8 mouse cellular contexts compared by ENCODE assay signal in the genomic region with DNA sequence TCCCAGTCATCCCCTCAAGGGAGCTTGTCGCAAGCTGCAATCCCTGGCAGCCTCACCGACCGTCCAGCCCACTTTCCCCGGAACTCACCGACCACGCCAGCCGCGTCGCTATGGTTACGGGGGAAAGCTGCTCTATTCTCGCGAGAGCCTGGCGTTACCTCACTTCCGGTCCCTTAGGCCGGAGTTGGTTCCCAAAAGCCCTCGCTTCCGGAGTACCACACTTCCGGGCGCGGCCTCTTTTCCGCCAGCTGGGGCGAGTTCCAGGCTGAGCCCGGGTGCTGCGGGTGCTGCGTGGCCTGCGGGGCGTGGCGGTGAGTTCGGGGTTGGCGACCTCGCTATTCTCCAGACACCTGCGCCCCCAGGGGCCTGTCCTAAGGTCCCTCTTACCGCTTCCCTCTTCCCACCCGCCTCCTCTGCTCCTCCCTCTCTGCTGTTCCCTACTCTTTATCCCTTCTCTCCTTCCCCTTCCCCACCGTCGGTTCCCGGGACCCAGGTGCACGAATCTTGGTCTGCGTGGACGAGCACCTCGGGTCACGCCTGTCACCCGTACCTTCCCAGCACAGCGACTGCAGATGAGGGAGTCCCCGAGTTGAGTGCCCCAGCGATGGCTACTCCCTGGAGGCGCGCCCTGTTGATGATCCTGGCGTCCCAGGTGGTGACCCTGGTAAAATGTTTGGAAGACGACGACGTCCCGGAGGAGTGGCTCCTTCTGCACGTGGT. TPM values are rescaled to one million over a fixed set of nuclear protein-coding genes. Genes with fewer than 3 reads are reported as not detected.
DNase-seq lines count a peak whose midpoint lies in the region; ATAC-seq and TF ChIP-seq lines count a peak whose summit lies in the region.

TSS of gene Wdr27 (minus strand) at position 150 of the 720 bp plus-strand sequence.
TSS of gene 1600012H06Rik (plus strand) at position 176 of the 720 bp plus-strand sequence.

- peak within 1 kb of the TSS; percentile 82 for H3K4me3 ChIP-seq in embryonic facial prominence, embryonic 13.5 days
- H3K4me3 ChIP-seq in heart, adult 2 months: peak within 1 kb of the TSS; percentile 90
- H3K4me3 ChIP-seq in limb, embryonic 13.5 days: peak within 1 kb of the TSS; percentile 84
- peak within 1 kb of the TSS; percentile 89 for H3K4me3 ChIP-seq in midbrain, embryonic 16.5 days (ENCODE audit: low read depth, low read length)

- intact Hi-C loops in heart, adult 2 months (cut with DNase I): loop anchor here (10.0 kb wide), 3 partner anchors 622 to 882 kb away; partner anchors contain the start of genes Chd1 and Prdm9

- peaks cover 19% of the 10 kb centered on the region for H3K4me1 ChIP-seq in embryonic facial prominence, embryonic 13.5 days
- H3K4me1 ChIP-seq in heart, adult 2 months (ENCODE audit: control insufficient read depth, insufficient read depth, low read length): peaks cover 4% of the 10 kb centered on the region
- H3K4me1 ChIP-seq in limb, embryonic 13.5 days: peaks cover 17% of the 10 kb centered on the region
- H3K4me1 ChIP-seq in midbrain, embryonic 16.5 days (ENCODE audit: control insufficient read depth, insufficient read depth, low read length): peaks cover 21% of the 10 kb centered on the region

- peaks cover 19% of the 10 kb centered on the region for H3K36me3 ChIP-seq in embryonic facial prominence, embryonic 13.5 days
- H3K36me3 ChIP-seq in heart, adult 2 months (ENCODE audit: control insufficient read depth, insufficient read depth, low read length): peaks cover 13% of the 10 kb centered on the region
- H3K36me3 ChIP-seq in limb, embryonic 13.5 days: peaks cover 22% of the 10 kb centered on the region
- H3K36me3 ChIP-seq in midbrain, embryonic 16.5 days (ENCODE audit: control insufficient read depth, insufficient read depth, low read length): peaks cover 2% of the 10 kb centered on the region; the same call in 1 of the 2 replicates

- no peak for TF ChIP-seq CTCF in heart, adult 2 months (IDR thresholded peaks at IDR 0.05)

- no peaks in the 10 kb centered on the region for H3K9me3 ChIP-seq in embryonic facial prominence, embryonic 13.5 days
- H3K9me3 ChIP-seq in limb, embryonic 13.5 days: no peaks in the 10 kb centered on the region
- no peaks in the 10 kb centered on the region for H3K9me3 ChIP-seq in midbrain, embryonic 16.5 days (replicated peaks; ENCODE audit: control insufficient read depth, low read length, poor library complexity, severe bottlenecking)

- H3K9ac ChIP-seq in embryonic facial prominence, embryonic 13.5 days: peak within 1 kb of the TSS; percentile 85
- peak within 1 kb of the TSS; percentile 85 for H3K9ac ChIP-seq in heart, adult 2 months (ENCODE audit: low read depth, low read length)
- H3K9ac ChIP-seq in limb, embryonic 13.5 days: peak within 1 kb of the TSS; percentile 88
- peak within 1 kb of the TSS; percentile 84 for H3K9ac ChIP-seq in midbrain, embryonic 16.5 days (ENCODE audit: low read depth, low read length)

- no peaks in the 10 kb centered on the region for H3K27me3 ChIP-seq in embryonic facial prominence, embryonic 13.5 days
- no peaks in the 10 kb centered on the region for H3K27me3 ChIP-seq in heart, adult 2 months (ENCODE audit: control insufficient read depth, insufficient read depth, low read length)
- no peaks in the 10 kb centered on the region for H3K27me3 ChIP-seq in limb, embryonic 13.5 days
- H3K27me3 ChIP-seq in midbrain, embryonic 16.5 days (ENCODE audit: control insufficient read depth, insufficient read depth, low read depth, low read length): no peaks in the 10 kb centered on the region

- WGBS in embryonic facial prominence, embryonic 13.5 days: under 1% methylated on average over 54 of the region's 54 CpGs
- 1% methylated on average over 54 of the region's 54 CpGs for WGBS in heart, adult 2 months
- under 1% methylated on average over 54 of the region's 54 CpGs for WGBS in limb, embryonic 13.5 days
- under 1% methylated on average over 54 of the region's 54 CpGs for WGBS in midbrain, embryonic 16.5 days

- peak; percentile 82 for TF ChIP-seq POLR2A in heart, adult 2 months (IDR thresholded peaks at IDR 0.05; ENCODE audit: insufficient read depth, low read depth, low read length)

- peak within 1 kb of the TSS; percentile 95 for H3K4me2 ChIP-seq in embryonic facial prominence, embryonic 13.5 days
- peak within 1 kb of the TSS; percentile 97 for H3K4me2 ChIP-seq in limb, embryonic 13.5 days (replicated peaks)
- peak within 1 kb of the TSS; percentile 82 for H3K4me2 ChIP-seq in midbrain, embryonic 16.5 days (ENCODE audit: low read length)

- H3K27ac ChIP-seq in embryonic facial prominence, embryonic 13.5 days: peak within 1 kb of the TSS; percentile 66
- H3K27ac ChIP-seq in heart, adult 2 months: peak within 1 kb of the TSS; percentile 83
- H3K27ac ChIP-seq in limb, embryonic 13.5 days: peak within 1 kb of the TSS; percentile 63; the same call in 1 of the 2 replicates
- peak within 1 kb of the TSS; percentile 80 for H3K27ac ChIP-seq in midbrain, embryonic 16.5 days (ENCODE audit: low read length)

- peak; percentile 98 for DNase-seq in 3134 (ENCODE audit: extremely low read depth, insufficient read length, low spot score)
- peak; percentile 99 to 100 for DNase-seq in adrenal gland, postnatal 36 days
- DNase-seq in heart, adult 2 months: peak; percentile 99
- peak; percentile 98 for DNase-seq in kidney, adult 8-10 months
- peak; percentile 93 to 99 for DNase-seq in spleen, postnatal 10 days (ENCODE audit: low spot score in 2 of 2)

- peak; percentile 96 for ATAC-seq in embryonic facial prominence, embryonic 13.5 days (ENCODE audit: insufficient number of reproducible peaks, insufficient read depth, low FRiP score, low TSS enrichment, low read depth)
- ATAC-seq in limb, embryonic 13.5 days (ENCODE audit: low FRiP score, low read depth): peak; percentile 98
- peak; percentile 99 for ATAC-seq in midbrain, embryonic 16.5 days

- peak; percentile 69; the same call in 1 of the 2 replicates for TF ChIP-seq EP300 in heart, adult 2 months (IDR thresholded peaks at IDR 0.05; ENCODE audit: insufficient read depth, low read depth, low read length)

- peaks cover 2% of the 10 kb centered on the region for H3K79me2 ChIP-seq in heart, adult 2 months (replicated peaks; ENCODE audit: control insufficient read depth, insufficient read depth, low read length)

RNA-seq across cellular contexts. Expression of gene Wdr27, which starts in this region (rescaled TPM):
- total RNA-seq in adrenal gland, postnatal 36 days (2021): 1 to 10 TPM; 5.4 to 5.8 TPM
- 6.6 and 7.7 TPM in 2 replicates for polyA plus RNA-seq in embryonic facial prominence, embryonic 13.5 days (2015; fragmentation: Nextera tagmentation; extraction: Ambion mirVana)
- total RNA-seq in heart, adult 2 months (2021): 1 to 10 TPM in 1 of 2 experiments, not detected in 1; 1.1 TPM
- 0.47 and 0.86 TPM in 2 replicates for polyA plus RNA-seq in heart, adult 2 months (2012; rRNA removed)
- 3.9 and 5.6 TPM in 2 replicates for polyA plus RNA-seq in limb, embryonic 13.5 days (2015; fragmentation: Nextera tagmentation; extraction: Ambion mirVana)
- 8.8 and 9.2 TPM in 2 replicates for polyA plus RNA-seq in midbrain, embryonic 16.5 days (2015; fragmentation: Nextera tagmentation; extraction: Ambion mirVana)

RNA-seq across cellular contexts. Expression of gene 1600012H06Rik, which starts in this region (rescaled TPM):
- 10 to 100 TPM; 30.6 to 44.4 TPM for total RNA-seq in adrenal gland, postnatal 36 days (2021)
- 32.7 and 32.8 TPM in 2 replicates for polyA plus RNA-seq in embryonic facial prominence, embryonic 13.5 days (2015; fragmentation: Nextera tagmentation; extraction: Ambion mirVana)
- total RNA-seq in heart, adult 2 months (2021): 10 to 100 TPM; 10.0 to 12.2 TPM
- polyA plus RNA-seq in heart, adult 2 months (2012; rRNA removed): 8.8 and 14.3 TPM in 2 replicates
- polyA plus RNA-seq in limb, embryonic 13.5 days (2015; fragmentation: Nextera tagmentation; extraction: Ambion mirVana): 31.5 and 32.7 TPM in 2 replicates
- polyA plus RNA-seq in midbrain, embryonic 16.5 days (2015; fragmentation: Nextera tagmentation; extraction: Ambion mirVana): 24.1 and 26.2 TPM in 2 replicates

Comparison
In these comparisons a context has a peak if more than half of its experiments do, and no peak if none do; other contexts are left out.
1. Peak in every context shown above with its lines: DNase-seq, ATAC-seq, H3K4me3 ChIP-seq and H3K27ac ChIP-seq.